Mouse (Mus musculus) lung, postnatal 0 days (tissue): Measurements from ENCODE around the gene Mettl18.

ENCODE experiments used
- CTCF ChIP-seq: IDR thresholded peaks from 2 replicates; pipeline ENCODE4 v1.5.1; 2016; ENCODE audit warnings: antibody characterized with exemption, mild to moderate bottlenecking
- EP300 ChIP-seq: IDR thresholded peaks from 2 replicates; pipeline ENCODE4 v1.6.1; 2016; ENCODE audit warnings: antibody characterized with exemption, mild to moderate bottlenecking, control low read depth

GRCm38 (mm10) chr1:164009235-164009634 is 14.5 kb downstream of the Mettl18 start:
- peak; percentile 71 for TF ChIP-seq CTCF
- TF ChIP-seq EP300: no peak
